Mouse (Mus musculus): ENCODE results near the gene Tnfrsf22.

Gene Tnfrsf22

GRCm38 (mm10) chr7:143620951-143621350 lies 28.5 kb downstream of the Tnfrsf22 start:
- Histone ChIP-seq H3K9me3 (ENCODE audit: low read length) (peaks cover 11% of the 10 kb centered on the region), H3K27me3 (ENCODE audit: insufficient read depth, low read length) (peaks cover 3% of the 10 kb centered on the region; the same call in 1 of the 2 replicates), H3K4me1 (replicated peaks; ENCODE audit: low read depth, low read length) (peaks cover 6% of the 10 kb centered on the region; the same call in 1 of the 2 replicates), H3K4me3 (replicated peaks; ENCODE audit: low read length) (no peak overlapping the region), H3K36me3 (ENCODE audit: insufficient read depth, low read length) (no peaks in the 10 kb centered on the region)
- TF ChIP-seq NANOG (IDR thresholded peaks at IDR 0.05; ENCODE audit: borderline replicate concordance, low read length), result no peak

GRCm38 (mm10) chr7:143614404-143615135 lies 34.9 kb downstream of the Tnfrsf22 start:
- Histone ChIP-seq H3K4me1 (replicated peaks; ENCODE audit: low read depth, low read length) (0 out of 2 replicates have a peak, but pooled peaks cover under 1% of the 10 kb centered on the region), H3K36me3 (ENCODE audit: insufficient read depth, low read length) (no peaks in the 10 kb centered on the region), H3K4me3 (replicated peaks; ENCODE audit: low read length) (no peak overlapping the region), H3K27me3 (ENCODE audit: insufficient read depth, low read length) (no peaks in the 10 kb centered on the region; the same call in 1 of the 2 replicates), H3K9me3 (ENCODE audit: low read length) (no peaks in the 10 kb centered on the region)
- TF ChIP-seq POU5F1 (IDR thresholded peaks at IDR 0.05; ENCODE audit: borderline replicate concordance, low read length) (no peak), CTCF (conservative IDR thresholded peaks at IDR 0.05; ENCODE audit: low read length) (no peak), NANOG (IDR thresholded peaks at IDR 0.05; ENCODE audit: borderline replicate concordance, low read length) (no peak)

GRCm38 (mm10) chr7:143612215-143612614 lies 37.2 kb downstream of the Tnfrsf22 start:
- peaks cover 3% of the 10 kb centered on the region for H3K9me3 ChIP-seq (ENCODE audit: low read length)
- TF ChIP-seq CTCF (conservative IDR thresholded peaks at IDR 0.05; ENCODE audit: low read length) (peak; percentile 80), POU5F1 (IDR thresholded peaks at IDR 0.05; ENCODE audit: borderline replicate concordance, low read length) (no peak)
- H3K4me1 ChIP-seq (replicated peaks; ENCODE audit: low read depth, low read length), result 0 out of 2 replicates have a peak, but pooled peaks cover 4% of the 10 kb centered on the region
- H3K4me3 ChIP-seq (replicated peaks; ENCODE audit: low read length), result no peak overlapping the region
- H3K36me3 ChIP-seq (ENCODE audit: insufficient read depth, low read length), result no peaks in the 10 kb centered on the region
- H3K27me3 ChIP-seq (ENCODE audit: insufficient read depth, low read length), result no peaks in the 10 kb centered on the region

- Histone ChIP-seq H3K4me3 (replicated peaks; ENCODE audit: low read length) (no peak overlapping the region), H3K9me3 (ENCODE audit: low read length) (peaks cover 10% of the 10 kb centered on the region), H3K4me1 (replicated peaks; ENCODE audit: low read depth, low read length) (peaks cover 21% of the 10 kb centered on the region), H3K27me3 (ENCODE audit: insufficient read depth, low read length) (no peaks in the 10 kb centered on the region), H3K36me3 (ENCODE audit: insufficient read depth, low read length) (no peaks in the 10 kb centered on the region)
- TF ChIP-seq POU5F1 (IDR thresholded peaks at IDR 0.05; ENCODE audit: borderline replicate concordance, low read length) (no peak), NANOG (IDR thresholded peaks at IDR 0.05; ENCODE audit: borderline replicate concordance, low read length) (no peak), CTCF (conservative IDR thresholded peaks at IDR 0.05; ENCODE audit: low read length) (no peak)
Observed at GRCm38 (mm10) chr7:143605321-143605720, 44.1 kb downstream of the Tnfrsf22 start.

- TF ChIP-seq CTCF (conservative IDR thresholded peaks at IDR 0.05; ENCODE audit: low read length) (no peak), POU5F1 (IDR thresholded peaks at IDR 0.05; ENCODE audit: borderline replicate concordance, low read length) (no peak), NANOG (IDR thresholded peaks at IDR 0.05; ENCODE audit: borderline replicate concordance, low read length) (no peak)
- Histone ChIP-seq H3K36me3 (ENCODE audit: insufficient read depth, low read length) (no peaks in the 10 kb centered on the region), H3K27me3 (ENCODE audit: insufficient read depth, low read length) (no peaks in the 10 kb centered on the region), H3K4me3 (replicated peaks; ENCODE audit: low read length) (no peak overlapping the region), H3K9me3 (ENCODE audit: low read length) (peaks cover 10% of the 10 kb centered on the region), H3K4me1 (replicated peaks; ENCODE audit: low read depth, low read length) (peaks cover 22% of the 10 kb centered on the region)
Observed at GRCm38 (mm10) chr7:143604889-143605288, 44.6 kb downstream of the Tnfrsf22 start.

GRCm38 (mm10) chr7:143601705-143602104 lies 47.8 kb downstream of the Tnfrsf22 start:
- TF ChIP-seq POU5F1 (IDR thresholded peaks at IDR 0.05; ENCODE audit: borderline replicate concordance, low read length) (no peak), CTCF (conservative IDR thresholded peaks at IDR 0.05; ENCODE audit: low read length) (peak; percentile 47)
- Histone ChIP-seq H3K9me3 (ENCODE audit: low read length) (peaks cover 2% of the 10 kb centered on the region), H3K4me1 (replicated peaks; ENCODE audit: low read depth, low read length) (peaks cover 43% of the 10 kb centered on the region), H3K36me3 (ENCODE audit: insufficient read depth, low read length) (peaks cover 23% of the 10 kb centered on the region), H3K4me3 (replicated peaks; ENCODE audit: low read length) (no peak overlapping the region), H3K27me3 (ENCODE audit: insufficient read depth, low read length) (no peaks in the 10 kb centered on the region)

GRCm38 (mm10) chr7:143600231-143600740 lies 49.2 kb downstream of the Tnfrsf22 start:
- Histone ChIP-seq H3K9me3 (ENCODE audit: low read length) (no peaks in the 10 kb centered on the region), H3K4me3 (replicated peaks; ENCODE audit: low read length) (peak overlapping the region; percentile 61), H3K27me3 (ENCODE audit: insufficient read depth, low read length) (no peaks in the 10 kb centered on the region), H3K4me1 (replicated peaks; ENCODE audit: low read depth, low read length) (peaks cover 56% of the 10 kb centered on the region), H3K36me3 (ENCODE audit: insufficient read depth, low read length) (peaks cover 36% of the 10 kb centered on the region)
- TF ChIP-seq CTCF (conservative IDR thresholded peaks at IDR 0.05; ENCODE audit: low read length) (no peak), POU5F1 (IDR thresholded peaks at IDR 0.05; ENCODE audit: borderline replicate concordance, low read length) (no peak), NANOG (IDR thresholded peaks at IDR 0.05; ENCODE audit: borderline replicate concordance, low read length) (no peak)

GRCm38 (mm10) chr7:143599428-143600230 lies 49.8 kb downstream of the Tnfrsf22 start, which contains the start of gene Cars:
Gene Cars (minus strand): TSS chr7:143600090.
- H3K27me3 ChIP-seq (ENCODE audit: insufficient read depth, low read length), result no peaks in the 10 kb centered on the region
- peak within 1 kb of the TSS; percentile 100 for H3K4me3 ChIP-seq (replicated peaks; ENCODE audit: low read length)
- peaks cover 42% of the 10 kb centered on the region for H3K36me3 ChIP-seq (ENCODE audit: insufficient read depth, low read length)
- TF ChIP-seq CTCF (conservative IDR thresholded peaks at IDR 0.05; ENCODE audit: low read length), result no peak
- no peak for TF ChIP-seq NANOG (IDR thresholded peaks at IDR 0.05; ENCODE audit: borderline replicate concordance, low read length)
- TF ChIP-seq POU5F1 (IDR thresholded peaks at IDR 0.05; ENCODE audit: borderline replicate concordance, low read length), result no peak
- H3K4me1 ChIP-seq (replicated peaks; ENCODE audit: low read depth, low read length), result peaks cover 63% of the 10 kb centered on the region
- H3K9me3 ChIP-seq (ENCODE audit: low read length), result no peaks in the 10 kb centered on the region

All from E14TG2a.4 (cell line).